Mouse (Mus musculus) stomach, postnatal 0 days (tissue): ENCODE data around the gene Nos1.

Source experiments
- CTCF ChIP-seq: IDR thresholded peaks from 2 replicates; pipeline ENCODE4 v1.5.1; 2016; ENCODE audit warnings: antibody characterized with exemption, low read depth, mild to moderate bottlenecking, moderate library complexity
- EP300 ChIP-seq: optimal IDR thresholded peaks from 2 replicates; pipeline ENCODE3; 2016; ENCODE audit warnings: antibody characterized with exemption

DNA sequence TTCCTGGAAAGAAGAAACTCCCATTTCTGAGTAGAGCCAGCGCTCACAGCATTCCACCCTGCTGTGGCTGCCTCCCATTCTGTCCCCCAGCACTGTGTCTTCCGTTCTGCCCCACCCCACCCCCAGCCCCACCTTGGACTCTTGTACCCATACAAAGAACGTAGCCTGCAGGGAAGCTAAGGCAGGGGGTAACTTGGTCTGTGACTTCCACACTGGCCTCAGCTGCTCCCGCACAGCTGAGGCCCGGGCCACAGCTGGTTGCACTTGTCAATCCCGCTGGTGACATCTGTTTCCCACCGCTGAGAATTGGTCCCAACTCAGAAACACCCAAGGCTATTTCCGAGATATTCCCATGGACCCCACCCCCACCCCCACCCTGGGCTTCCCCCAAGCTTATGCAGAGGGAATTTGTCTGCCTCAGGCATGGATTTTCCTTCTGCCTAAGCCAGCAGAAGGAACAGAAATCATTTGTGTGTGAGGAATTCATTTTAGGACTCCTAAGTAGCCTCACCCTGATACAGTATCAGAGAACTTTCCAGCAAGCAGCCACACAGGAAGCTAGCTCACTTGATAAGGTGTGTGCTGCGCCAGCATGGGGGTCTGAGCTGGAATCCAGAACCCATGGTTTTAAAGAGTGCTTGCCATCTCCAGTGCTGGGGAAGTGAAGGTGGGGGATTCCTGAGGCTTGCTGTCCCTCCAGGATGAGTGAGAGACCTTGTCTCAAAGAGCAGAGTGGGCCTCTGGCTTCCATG, 117.4 kb downstream of the Nos1 start:
- TF ChIP-seq CTCF: no peak
- TF ChIP-seq EP300: no peak
